Mouse (Mus musculus) lung, postnatal 0 days (tissue): ENCODE data around the gene Tapbpl. TPM values are rescaled to one million over a fixed set of nuclear protein-coding genes. Genes with fewer than 3 reads are reported as not detected.

ENCODE experiments used
- ATAC-seq: fragments of 200-750 bp; cut with Nextera tagmentation; 2 replicates; pipeline ENCODE4 v1.8.0; 2017; ENCODE audit warnings: moderate library complexity
- DNase-seq: peaks from one replicate; pipeline ENCODE4 v3.0.0-alpha.2; 2016; ENCODE audit warnings: low spot score
- H3K27ac ChIP-seq: fragments of 300-500 bp; sonication (generic); 2 replicates; pipeline ENCODE4 v1.5.1; 2014; ENCODE audit warnings: antibody characterized with exemption, mild to moderate bottlenecking, low read length, mixed read lengths
- H3K27me3 ChIP-seq: fragments of 300-500 bp; sonication (generic); replicated peaks from 2 replicates; pipeline ENCODE4 v1.6.1; 2014; ENCODE audit warnings: low read length, mixed read lengths; ENCODE audit not compliant: insufficient read depth
- H3K36me3 ChIP-seq: fragments of 300-500 bp; sonication (generic); 2 replicates; pipeline ENCODE4 v1.6.1; 2014; ENCODE audit warnings: low read length, mixed read lengths; ENCODE audit not compliant: insufficient read depth
- H3K4me1 ChIP-seq: fragments of 300-500 bp; sonication (generic); 2 replicates; pipeline ENCODE4 v1.6.1; 2014; ENCODE audit warnings: antibody characterized with exemption, low read depth, low read length, mixed read lengths; ENCODE audit not compliant: insufficient read depth
- H3K4me2 ChIP-seq: fragments of 300-500 bp; sonication (generic); replicated peaks from 2 replicates; pipeline ENCODE4 v1.6.1; 2014; ENCODE audit warnings: low read depth, mild to moderate bottlenecking, low read length, moderate library complexity, mixed read lengths
- H3K4me3 ChIP-seq: fragments of 300-500 bp; sonication (generic); 2 replicates; pipeline ENCODE4 v1.5.1; 2014; ENCODE audit warnings: low read depth, low read length
- H3K9ac ChIP-seq: fragments of 300-500 bp; sonication (generic); replicated peaks from 2 replicates; pipeline ENCODE4 v1.6.1; 2014; ENCODE audit warnings: low read depth, mild to moderate bottlenecking
- H3K9me3 ChIP-seq: fragments of 300-500 bp; sonication (generic); 2 replicates; pipeline ENCODE4 v1.6.1; 2016; ENCODE audit warnings: low read length, mixed read lengths
- CTCF ChIP-seq: IDR thresholded peaks from 2 replicates; pipeline ENCODE4 v1.5.1; 2016; ENCODE audit warnings: antibody characterized with exemption, mild to moderate bottlenecking
- EP300 ChIP-seq: IDR thresholded peaks from 2 replicates; pipeline ENCODE4 v1.6.1; 2016; ENCODE audit warnings: antibody characterized with exemption, mild to moderate bottlenecking, control low read depth
- WGBS: fragments of 180-500 bp; shearing (Covaris S2); extraction: QIAGEN DNeasy Blood & Tissue Kit; methylation state at CpG from one replicate; pipeline ENCODE4 v1.1.7; 2014; 5-methylcytosine and 5-hydroxymethylcytosine counted together
- polyA plus RNA-seq: library from polyadenylated mRNA; unstranded; fragments of >200 nt; fragmentation: Nextera tagmentation; extraction: Ambion mirVana; gene quantifications from 2 replicates; pipeline ENCODE4 v1.2.1, GENCODE M21; 2015

Gene Tapbpl
- polyA plus RNA-seq, 1 experiment from 2014 or later = 14.2 TPM

GRCm38 (mm10) chr6:125256222-125256966 lies 24.7 kb upstream of the Tapbpl start:
- Histone ChIP-seq H3K27ac (no peak overlapping the region), H3K9ac (no peak overlapping the region)
- TF ChIP-seq EP300 = no peak
- no peak for TF ChIP-seq CTCF

DNA sequence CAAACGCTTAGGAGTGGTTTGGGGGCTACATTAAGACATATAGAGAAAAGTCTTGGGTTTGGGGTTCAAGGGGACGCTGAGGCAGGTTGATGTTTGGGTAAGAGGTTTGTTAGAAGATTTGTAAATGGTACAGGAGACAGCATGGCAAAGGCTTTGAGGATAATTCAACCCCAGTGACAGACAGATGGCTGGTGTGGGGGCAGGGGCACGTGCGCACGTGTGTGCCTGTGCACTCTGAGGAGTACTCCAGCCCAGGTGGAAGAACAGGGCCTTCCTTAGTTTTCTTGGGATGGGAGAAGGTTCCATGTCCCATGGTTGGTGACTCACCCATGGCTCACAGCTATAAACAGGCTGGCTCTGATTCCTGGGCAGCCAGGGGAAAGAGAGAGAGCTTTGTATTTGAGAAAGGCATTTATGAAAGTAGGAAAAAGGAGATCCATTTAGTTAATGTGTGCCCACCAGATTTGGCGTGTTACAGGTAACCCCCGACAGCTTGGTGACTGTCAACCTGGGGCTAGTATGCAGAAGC lies 23.9 kb upstream of the Tapbpl start:
- Histone ChIP-seq H3K27me3 (no peaks in the 10 kb centered on the region), H3K9me3 (no peaks in the 10 kb centered on the region), H3K4me2 (no peak overlapping the region), H3K4me3 (no peak overlapping the region), H3K27ac (no peak overlapping the region), H3K36me3 (no peaks in the 10 kb centered on the region), H3K9ac (no peak overlapping the region), H3K4me1 (no peaks in the 10 kb centered on the region)
- DNase-seq (no peak), ATAC-seq (no peak)
- whole genome bisulfite sequencing = 82% methylated on average over 7 of the region's 7 CpGs
- TF ChIP-seq EP300 = no peak

More at GRCm38 (mm10) chr6:125256222-125256966, 24.7 kb upstream of the Tapbpl start:
- no peak overlapping the region for H3K4me2 ChIP-seq
- no peaks in the 10 kb centered on the region for H3K9me3 ChIP-seq
- H3K36me3 ChIP-seq = no peaks in the 10 kb centered on the region
- no peak overlapping the region for H3K4me3 ChIP-seq
- ATAC-seq (no peak), DNase-seq (no peak)
- WGBS = 71% methylated on average over 8 of the region's 8 CpGs
- no peaks in the 10 kb centered on the region for H3K27me3 ChIP-seq
- no peaks in the 10 kb centered on the region for H3K4me1 ChIP-seq

GRCm38 (mm10) chr6:125253863-125254715 lies 22.4 kb upstream of the Tapbpl start:
- Histone ChIP-seq H3K27me3 (no peaks in the 10 kb centered on the region), H3K9ac (no peak overlapping the region), H3K4me1 (no peaks in the 10 kb centered on the region), H3K27ac (no peak overlapping the region), H3K4me3 (no peak overlapping the region), H3K9me3 (no peaks in the 10 kb centered on the region), H3K4me2 (no peak overlapping the region), H3K36me3 (no peaks in the 10 kb centered on the region)
- WGBS = 70% methylated on average over 14 of the region's 14 CpGs
- TF ChIP-seq EP300 (no peak), CTCF (no peak)
- no peak for DNase-seq
- no peak for ATAC-seq

DNA sequence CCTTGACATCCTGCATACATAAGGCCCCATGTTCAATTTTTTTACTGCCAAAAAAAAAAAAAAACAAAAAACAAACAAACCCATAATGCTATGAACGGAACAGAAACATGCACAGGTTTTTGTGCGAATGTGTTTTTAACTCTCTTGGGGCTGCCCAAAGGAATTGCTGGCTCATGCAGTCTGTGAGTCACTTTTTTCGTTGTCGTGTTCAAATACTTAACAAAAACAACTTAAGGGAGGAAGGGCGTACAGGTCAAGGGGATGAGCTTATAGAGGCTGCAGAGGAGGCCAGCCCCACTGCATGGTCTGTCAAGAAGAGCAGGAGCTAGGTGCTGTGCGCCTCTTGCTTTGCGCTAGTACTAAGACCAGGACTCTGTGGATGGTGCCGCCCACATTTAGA lies 21.1 kb upstream of the Tapbpl start:
- Histone ChIP-seq H3K36me3 (no peaks in the 10 kb centered on the region), H3K4me3 (no peak overlapping the region), H3K9me3 (no peaks in the 10 kb centered on the region), H3K27ac (no peak overlapping the region), H3K27me3 (no peaks in the 10 kb centered on the region), H3K4me2 (no peak overlapping the region), H3K9ac (no peak overlapping the region), H3K4me1 (no peaks in the 10 kb centered on the region)
- DNase-seq (no peak), ATAC-seq (no peak)
- 81% methylated on average over 8 of the region's 8 CpGs for WGBS
- TF ChIP-seq EP300 = no peak
- no peak for TF ChIP-seq CTCF

- Histone ChIP-seq H3K4me1 (no peaks in the 10 kb centered on the region), H3K27me3 (no peaks in the 10 kb centered on the region), H3K4me3 (no peak overlapping the region), H3K9ac (no peak overlapping the region), H3K27ac (no peak overlapping the region), H3K4me2 (no peak overlapping the region), H3K9me3 (no peaks in the 10 kb centered on the region), H3K36me3 (no peaks in the 10 kb centered on the region)
- peak; percentile 16 for DNase-seq
- 61% methylated on average over 3 of the region's 3 CpGs for WGBS
- TF ChIP-seq EP300 = no peak
- no peak for TF ChIP-seq CTCF
- no peak for ATAC-seq
Measured at GRCm38 (mm10) chr6:125252285-125252684, 20.6 kb upstream of the Tapbpl start.

DNA sequence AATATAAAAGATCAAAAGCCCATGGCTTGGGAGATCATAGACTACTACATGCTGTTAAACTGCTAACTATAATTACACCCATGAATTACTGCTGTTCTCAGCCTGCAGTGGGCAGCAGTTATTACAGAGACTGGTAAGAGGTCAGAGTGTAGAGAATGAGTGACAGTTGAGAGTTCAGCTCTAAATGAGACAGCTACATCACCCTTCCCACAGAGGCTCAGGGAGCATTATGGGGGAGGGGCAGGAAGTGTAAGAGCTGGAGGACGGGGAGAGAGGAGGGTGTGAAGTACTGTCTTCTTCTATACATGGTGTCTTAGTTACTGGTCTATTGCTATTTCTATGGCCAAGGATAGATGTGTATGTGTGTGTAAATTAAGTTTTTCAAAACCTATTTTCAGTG lies 12.9 kb upstream of the Tapbpl start:
- TF ChIP-seq EP300 (no peak), CTCF (no peak)
- Histone ChIP-seq H3K27me3 (no peaks in the 10 kb centered on the region), H3K9me3 (no peaks in the 10 kb centered on the region), H3K9ac (no peak overlapping the region), H3K4me2 (no peak overlapping the region), H3K4me1 (no peaks in the 10 kb centered on the region), H3K36me3 (no peaks in the 10 kb centered on the region), H3K27ac (no peak overlapping the region), H3K4me3 (no peak overlapping the region)
- no peak for ATAC-seq
- WGBS = 6% methylated on average over 1 of the region's 1 CpGs
- DNase-seq = no peak
